Mouse (Mus musculus) NIH3T3 (cell line): ENCODE measurements around the gene Orai2.
A peak's percentile ranks its signal among the peaks of the same experiment; 100 is the strongest.
"Not testable (repeated sequence)": the region's sequence is repeated elsewhere in the genome, so short reads cannot be mapped to it uniquely, and the experiment has no call there.

Experiments used
- DNase-seq: peaks from one replicate; pipeline ENCODE4 v3.0.0-alpha.2; 2012; ENCODE audit warnings: low read depth

The Orai2 gene

DNA sequence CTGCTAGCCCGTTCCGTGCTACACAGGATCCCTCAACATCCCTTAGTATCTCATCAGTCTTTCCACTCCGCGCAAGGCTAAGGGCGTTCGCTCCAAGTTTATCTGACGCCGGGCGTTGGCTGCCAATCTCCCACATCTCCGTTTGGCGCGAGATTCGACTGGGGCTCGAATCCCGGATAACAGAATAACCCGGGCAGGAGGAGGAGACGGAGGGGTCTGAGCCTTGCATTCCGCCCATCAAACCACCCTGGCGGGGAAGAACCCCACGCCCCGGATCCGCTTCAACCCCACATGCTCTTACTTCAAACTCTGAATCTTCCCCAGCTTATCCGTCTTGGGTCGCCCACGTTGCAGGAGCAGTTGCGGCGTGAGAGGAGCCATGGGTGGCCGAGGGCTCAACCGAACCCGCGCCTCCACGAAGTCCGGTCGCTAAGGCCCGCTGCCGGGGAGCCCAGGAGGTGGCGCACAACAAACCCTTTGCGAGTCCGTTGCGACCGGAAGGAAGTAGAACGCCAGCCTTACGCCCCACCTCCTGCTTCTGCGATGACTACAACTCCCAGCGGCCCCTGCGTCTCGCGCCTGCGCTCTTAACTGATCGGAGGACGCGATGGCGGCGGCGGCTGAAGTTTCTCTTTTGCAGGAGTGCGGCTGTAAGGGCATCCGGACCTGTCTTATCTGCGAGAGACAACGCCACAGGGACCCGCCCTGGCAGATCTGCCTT lies 34.8 kb downstream of the Orai2 start, which contains the start of the genes Lrwd1 and Alkbh4:
Gene Lrwd1 (minus strand): TSS at position 504 of the 721 bp plus-strand sequence.
Gene Alkbh4 (plus strand): TSS at position 576 of the 721 bp plus-strand sequence.
- DNase-seq = peak; percentile 98

DNA sequence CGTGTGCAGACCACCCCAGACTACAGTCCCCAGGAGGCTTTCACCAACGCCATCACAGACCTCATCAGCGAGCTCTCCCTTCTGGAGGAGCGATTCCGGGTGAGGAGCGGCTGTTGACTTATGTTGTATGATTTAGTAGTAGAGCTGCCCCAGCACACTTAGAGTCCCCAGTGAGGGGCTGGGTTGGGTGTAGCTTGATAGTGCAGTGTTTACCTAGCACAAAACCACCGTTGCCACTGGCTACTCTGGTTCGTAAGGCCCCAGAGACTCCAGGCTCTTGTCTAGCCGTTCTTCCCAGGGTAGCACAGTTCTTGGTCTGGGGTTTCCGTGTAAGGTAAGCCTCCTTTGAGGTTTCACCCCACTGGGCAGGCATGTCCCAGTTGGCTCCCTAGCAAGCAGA lies 48.3 kb downstream of the Orai2 start:
- DNase-seq = no peak

GRCm38 (mm10) chr5:136116784-136117112 lies 53.8 kb downstream of the Orai2 start:
- no peak for DNase-seq

- peak; percentile 99 for DNase-seq
Observed at GRCm38 (mm10) chr5:136115891-136116783, 54.4 kb downstream of the Orai2 start, which contains the start of gene Polr2j. TSS of gene Polr2j (plus strand) at chr5:136116631.

DNA sequence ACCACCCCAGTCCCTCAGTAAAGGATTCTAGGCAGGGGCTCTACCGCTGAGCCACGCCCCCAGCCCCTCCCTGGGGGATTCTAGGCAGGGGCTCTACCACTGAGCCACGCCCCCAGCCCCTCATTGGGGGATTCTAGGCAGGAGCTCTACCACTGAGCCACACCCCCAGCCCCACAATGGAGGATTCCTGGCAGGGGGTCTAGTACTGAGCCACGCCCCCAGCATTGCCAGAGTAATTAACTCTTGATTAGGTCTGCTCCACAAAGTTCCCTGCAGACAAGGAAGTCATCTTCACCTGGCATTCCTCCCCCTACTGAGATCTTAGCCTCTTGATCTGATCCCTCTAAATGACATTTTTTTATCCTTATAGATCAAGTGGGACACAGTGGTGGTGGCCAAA lies 57.0 kb downstream of the Orai2 start:
- not testable (repeated sequence) for DNase-seq

DNA sequence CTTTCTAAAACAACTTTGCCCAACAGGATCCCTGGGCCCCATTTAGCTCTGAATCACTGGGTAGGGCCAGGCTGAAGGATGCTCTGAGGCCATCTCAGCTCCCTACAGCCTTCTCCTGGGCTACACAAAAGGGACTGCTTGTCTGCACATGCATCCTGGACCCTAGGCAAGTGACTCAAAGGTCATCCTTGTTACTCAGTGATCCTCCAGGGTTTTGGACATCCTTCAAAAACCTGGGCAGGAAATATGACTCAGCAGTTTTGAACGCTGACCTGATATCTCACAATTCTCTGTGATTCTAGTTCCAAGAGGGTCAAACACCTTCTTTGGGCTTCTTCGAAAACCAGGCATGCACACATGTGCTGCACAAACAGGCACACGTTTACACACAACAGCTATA lies 61.5 kb downstream of the Orai2 start:
- DNase-seq = peak; percentile 50

DNA sequence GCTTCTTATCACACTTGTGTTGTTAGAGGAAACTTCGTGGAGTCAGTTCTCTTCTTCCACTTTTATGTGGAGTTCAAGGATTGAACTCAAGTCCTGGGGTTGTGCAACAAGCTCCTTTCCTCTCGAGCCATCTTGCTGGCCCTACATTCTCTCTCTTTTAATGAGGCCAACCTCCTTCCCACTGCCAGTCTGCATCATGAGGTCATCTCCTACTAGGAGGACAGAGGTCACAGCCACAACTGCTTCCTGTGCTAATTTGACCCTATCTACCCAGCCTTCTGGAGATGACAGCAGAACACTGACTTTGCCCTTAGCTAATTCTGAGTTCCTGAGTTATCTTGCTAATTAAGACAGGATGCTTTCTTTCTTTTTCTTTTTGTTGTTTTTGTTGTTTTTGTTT lies 62.0 kb downstream of the Orai2 start:
- peak; percentile 22 for DNase-seq

DNA sequence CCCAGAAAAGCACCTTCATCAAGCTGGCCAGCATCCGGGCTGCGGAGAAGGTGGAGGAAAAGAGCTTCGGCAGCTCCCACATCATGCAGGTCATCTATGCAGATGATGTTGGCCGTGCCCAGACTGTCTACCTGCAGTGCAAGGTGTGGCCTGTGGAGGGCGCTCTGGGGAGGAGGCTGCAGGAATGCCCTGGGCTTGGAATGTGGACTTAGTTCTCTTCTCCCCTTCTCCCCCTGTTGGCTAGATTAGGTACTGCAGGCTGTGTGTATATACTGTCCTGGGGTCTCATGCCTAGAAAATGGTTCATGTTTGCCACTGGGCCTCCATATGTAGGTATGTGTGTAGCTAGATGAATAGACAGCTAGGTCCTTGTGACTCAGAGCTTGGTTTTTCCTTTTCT lies 66.0 kb downstream of the Orai2 start:
- DNase-seq = peak; percentile 62

GRCm38 (mm10) chr5:136102099-136102820 lies 68.3 kb downstream of the Orai2 start:
- no peak for DNase-seq

- no peak for DNase-seq
Observed at GRCm38 (mm10) chr5:136098536-136098935, 72.0 kb downstream of the Orai2 start.
